Mouse (Mus musculus) bone marrow macrophage, adult 2 months (primary cell): Measurements from ENCODE around the gene Defb6.

Experiments used
- CTCF ChIP-seq: IDR thresholded peaks from 2 replicates; pipeline ENCODE4 v1.5.1; 2012; ENCODE audit warnings: low read depth, mild to moderate bottlenecking, low read length, moderate library complexity
- POLR2A ChIP-seq: IDR thresholded peaks from 2 replicates; pipeline ENCODE4 v1.6.1; 2012; ENCODE audit warnings: mild to moderate bottlenecking, low read depth, low read length, borderline replicate concordance

DNA sequence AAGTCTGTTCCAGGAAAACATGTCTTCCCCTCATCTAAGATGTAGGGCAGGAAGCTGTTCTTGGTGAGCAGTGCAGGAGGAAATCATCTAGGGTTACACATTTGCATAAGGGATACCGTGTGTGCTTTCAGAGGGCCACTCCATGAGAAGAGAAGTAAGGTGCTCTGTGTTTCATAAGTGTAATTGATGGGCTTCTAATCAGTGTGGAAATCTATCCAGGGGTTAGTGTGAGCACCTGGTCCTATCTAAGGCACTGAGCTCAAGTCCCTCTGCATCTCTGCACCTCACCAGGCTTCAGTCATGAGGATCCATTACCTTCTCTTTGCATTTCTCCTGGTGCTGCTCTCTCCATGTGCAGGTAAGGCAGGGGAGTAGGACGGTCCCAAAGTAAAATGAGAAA is 14.3 kb downstream of the Defb6 start, which contains the start of gene Defb46:
- no peak for TF ChIP-seq CTCF
- no peak for TF ChIP-seq POLR2A
